Mouse (Mus musculus): ENCODE measurements at regions not wholly inside any gene's neighbourhood (a gene's known extent, or its start where the extent isn't known, plus 50 kb on each side); places are given as distances from the start of the nearest gene placed in this dataset.

GRCm38 (mm10) chr11:18752512-18752911 lies 266.3 kb downstream of the Meis1 start:
- Histone ChIP-seq H3K4me2 (ENCODE audit: low read length) (no peak overlapping the region), H3K4me1 (ENCODE audit: control insufficient read depth, insufficient read depth, low read length) (peaks cover 32% of the 10 kb centered on the region), H3K36me3 (ENCODE audit: control insufficient read depth, insufficient read depth, low read length) (no peaks in the 10 kb centered on the region), H3K9ac (ENCODE audit: low read depth, low read length) (no peak overlapping the region), H3K27me3 (ENCODE audit: control insufficient read depth, insufficient read depth, low read depth, low read length) (0 out of 2 replicates have a peak, but pooled peaks cover 3% of the 10 kb centered on the region), H3K9me3 (replicated peaks; ENCODE audit: control insufficient read depth, low read length, poor library complexity, severe bottlenecking) (no peaks in the 10 kb centered on the region), H3K27ac (ENCODE audit: low read length) (no peak overlapping the region), H3K4me3 (ENCODE audit: low read depth, low read length) (no peak overlapping the region)
- 46% methylated on average over 2 of the region's 2 CpGs for WGBS
- no peak for ATAC-seq

DNA sequence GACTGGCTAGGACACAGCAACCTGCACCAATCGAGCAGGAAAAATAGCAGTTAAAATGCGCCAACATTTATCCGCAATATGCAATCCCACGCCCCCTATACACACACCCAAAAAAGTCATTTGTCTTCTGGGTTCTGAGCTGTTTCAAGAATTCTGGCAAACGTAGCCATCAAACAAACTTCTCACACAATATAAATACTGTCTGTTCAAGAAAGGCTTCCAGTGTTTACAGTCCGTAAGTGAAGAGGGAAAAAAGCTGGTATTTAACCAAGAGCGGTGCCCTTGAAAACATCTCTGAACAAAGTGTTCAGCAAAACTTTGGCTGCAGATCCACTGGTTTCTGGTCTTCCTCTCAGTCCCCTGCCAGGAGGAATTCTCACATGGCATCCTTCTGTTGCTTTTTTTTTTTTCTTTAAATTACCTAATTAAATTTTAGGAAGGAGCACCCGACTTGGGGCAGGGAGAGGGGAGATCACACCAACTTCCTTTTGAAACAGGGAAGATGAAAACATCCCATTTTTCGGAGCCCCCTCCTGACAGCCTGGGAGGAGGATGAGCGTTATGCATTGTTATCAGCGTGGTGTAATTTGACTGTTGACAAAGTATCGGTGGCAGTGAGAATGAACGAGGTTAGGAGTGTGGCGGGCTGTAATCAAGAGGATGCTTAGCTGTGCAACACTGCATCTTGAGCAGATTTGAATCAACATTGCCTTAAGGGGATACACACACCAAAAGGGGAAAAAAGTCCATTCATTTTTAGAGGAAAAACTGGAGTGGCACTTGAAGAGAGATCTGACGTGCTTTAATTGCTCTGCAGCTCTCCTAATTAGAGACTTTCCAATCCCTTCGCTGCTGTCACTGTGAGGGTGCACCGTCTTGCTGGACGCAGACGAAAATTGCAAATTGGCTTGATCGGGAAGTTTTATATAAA lies 267.6 kb downstream of the Meis1 start:
- peak; percentile 34; the same call in 1 of the 2 replicates for ATAC-seq
- Histone ChIP-seq H3K9me3 (replicated peaks; ENCODE audit: control insufficient read depth, low read length, poor library complexity, severe bottlenecking) (no peaks in the 10 kb centered on the region), H3K27me3 (ENCODE audit: control insufficient read depth, insufficient read depth, low read depth, low read length) (0 out of 2 replicates have a peak, but pooled peaks cover 3% of the 10 kb centered on the region), H3K4me2 (ENCODE audit: low read length) (peak overlapping the region; percentile 46), H3K4me3 (ENCODE audit: low read depth, low read length) (peak overlapping the region; percentile 13), H3K9ac (ENCODE audit: low read depth, low read length) (no peak overlapping the region), H3K36me3 (ENCODE audit: control insufficient read depth, insufficient read depth, low read length) (no peaks in the 10 kb centered on the region), H3K27ac (ENCODE audit: low read length) (no peak overlapping the region), H3K4me1 (ENCODE audit: control insufficient read depth, insufficient read depth, low read length) (peaks cover 32% of the 10 kb centered on the region)
- 19% methylated on average over 20 of the region's 20 CpGs for WGBS

DNA sequence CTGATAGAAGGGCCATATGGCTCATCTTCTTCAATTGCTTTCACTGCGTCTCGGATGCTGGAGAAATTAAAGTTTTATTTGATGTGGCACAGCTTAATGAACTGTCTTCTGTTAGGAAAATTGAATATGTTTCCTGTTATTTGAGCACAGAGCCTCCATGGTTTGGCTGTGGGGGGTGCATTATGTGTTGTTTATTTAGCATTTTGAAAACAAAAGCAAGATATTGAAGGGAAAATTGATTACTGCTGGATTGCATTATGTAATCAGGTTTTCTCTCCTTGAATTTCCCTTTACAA lies 268.8 kb downstream of the Meis1 start:
- Histone ChIP-seq H3K27me3 (ENCODE audit: control insufficient read depth, insufficient read depth, low read depth, low read length) (0 out of 2 replicates have a peak, but pooled peaks cover 3% of the 10 kb centered on the region), H3K36me3 (ENCODE audit: control insufficient read depth, insufficient read depth, low read length) (no peaks in the 10 kb centered on the region)

GRCm38 (mm10) chr11:18749265-18750079 lies 269.3 kb downstream of the Meis1 start:
- Histone ChIP-seq H3K4me1 (ENCODE audit: control insufficient read depth, insufficient read depth, low read length) (peaks cover 30% of the 10 kb centered on the region), H3K4me2 (ENCODE audit: low read length) (no peak overlapping the region), H3K9me3 (replicated peaks; ENCODE audit: control insufficient read depth, low read length, poor library complexity, severe bottlenecking) (no peaks in the 10 kb centered on the region), H3K9ac (ENCODE audit: low read depth, low read length) (no peak overlapping the region), H3K36me3 (ENCODE audit: control insufficient read depth, insufficient read depth, low read length) (no peaks in the 10 kb centered on the region), H3K27me3 (ENCODE audit: control insufficient read depth, insufficient read depth, low read depth, low read length) (0 out of 2 replicates have a peak, but pooled peaks cover 3% of the 10 kb centered on the region), H3K4me3 (ENCODE audit: low read depth, low read length) (no peak overlapping the region), H3K27ac (ENCODE audit: low read length) (no peak overlapping the region)
- 35% methylated on average over 9 of the region's 9 CpGs for WGBS
- ATAC-seq: peak; percentile 25; the same call in 1 of the 2 replicates

More for the DNA sequence above, 268.8 kb downstream of the Meis1 start:
- H3K9me3 ChIP-seq (replicated peaks; ENCODE audit: control insufficient read depth, low read length, poor library complexity, severe bottlenecking): no peaks in the 10 kb centered on the region
- no peak for ATAC-seq
- H3K27ac ChIP-seq (ENCODE audit: low read length): no peak overlapping the region
- no peak overlapping the region for H3K4me2 ChIP-seq (ENCODE audit: low read length)
- peaks cover 32% of the 10 kb centered on the region for H3K4me1 ChIP-seq (ENCODE audit: control insufficient read depth, insufficient read depth, low read length)
- WGBS: 53% methylated on average over 2 of the region's 2 CpGs
- no peak overlapping the region for H3K4me3 ChIP-seq (ENCODE audit: low read depth, low read length)
- no peak overlapping the region for H3K9ac ChIP-seq (ENCODE audit: low read depth, low read length)

- no peak overlapping the region for H3K4me2 ChIP-seq (ENCODE audit: low read length)
- H3K9me3 ChIP-seq (replicated peaks; ENCODE audit: control insufficient read depth, low read length, poor library complexity, severe bottlenecking): no peaks in the 10 kb centered on the region
- H3K9ac ChIP-seq (ENCODE audit: low read depth, low read length): no peak overlapping the region
- no peak overlapping the region for H3K27ac ChIP-seq (ENCODE audit: low read length)
- peak; percentile 40; the same call in 1 of the 2 replicates for ATAC-seq
- WGBS: 18% methylated on average over 7 of the region's 7 CpGs
- no peak overlapping the region for H3K4me3 ChIP-seq (ENCODE audit: low read depth, low read length)
- H3K36me3 ChIP-seq (ENCODE audit: control insufficient read depth, insufficient read depth, low read length): no peaks in the 10 kb centered on the region
- H3K4me1 ChIP-seq (ENCODE audit: control insufficient read depth, insufficient read depth, low read length): peaks cover 26% of the 10 kb centered on the region
- 0 out of 2 replicates have a peak, but pooled peaks cover 3% of the 10 kb centered on the region for H3K27me3 ChIP-seq (ENCODE audit: control insufficient read depth, insufficient read depth, low read depth, low read length)
Measured at GRCm38 (mm10) chr11:18747871-18748461, 270.8 kb downstream of the Meis1 start.

DNA sequence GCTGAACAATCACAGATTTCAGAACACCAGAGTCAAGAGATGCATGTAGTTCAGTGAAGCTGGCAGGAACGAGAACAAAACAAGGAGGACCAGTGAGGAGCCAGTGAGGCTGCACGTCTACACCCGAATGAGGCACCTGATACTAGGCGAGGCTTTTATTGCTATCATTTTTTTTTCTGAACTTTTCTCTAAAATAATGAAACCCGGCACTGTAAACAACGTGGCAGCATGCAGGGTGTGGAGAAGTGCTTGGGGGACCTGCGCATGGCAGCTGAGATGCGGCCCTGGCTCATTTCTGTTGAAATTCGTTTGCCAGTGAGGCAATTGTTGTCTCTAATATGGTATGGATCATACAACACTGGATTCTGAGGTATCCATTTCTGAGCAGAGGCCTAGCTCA lies 271.4 kb downstream of the Meis1 start:
- Histone ChIP-seq H3K9me3 (replicated peaks; ENCODE audit: control insufficient read depth, low read length, poor library complexity, severe bottlenecking) (no peaks in the 10 kb centered on the region), H3K4me3 (ENCODE audit: low read depth, low read length) (no peak overlapping the region), H3K4me2 (ENCODE audit: low read length) (no peak overlapping the region), H3K27ac (ENCODE audit: low read length) (no peak overlapping the region), H3K36me3 (ENCODE audit: control insufficient read depth, insufficient read depth, low read length) (no peaks in the 10 kb centered on the region), H3K27me3 (ENCODE audit: control insufficient read depth, insufficient read depth, low read depth, low read length) (0 out of 2 replicates have a peak, but pooled peaks cover 3% of the 10 kb centered on the region), H3K9ac (ENCODE audit: low read depth, low read length) (no peak overlapping the region), H3K4me1 (ENCODE audit: control insufficient read depth, insufficient read depth, low read length) (peaks cover 26% of the 10 kb centered on the region)
- WGBS: 60% methylated on average over 9 of the region's 9 CpGs
- ATAC-seq: no peak

DNA sequence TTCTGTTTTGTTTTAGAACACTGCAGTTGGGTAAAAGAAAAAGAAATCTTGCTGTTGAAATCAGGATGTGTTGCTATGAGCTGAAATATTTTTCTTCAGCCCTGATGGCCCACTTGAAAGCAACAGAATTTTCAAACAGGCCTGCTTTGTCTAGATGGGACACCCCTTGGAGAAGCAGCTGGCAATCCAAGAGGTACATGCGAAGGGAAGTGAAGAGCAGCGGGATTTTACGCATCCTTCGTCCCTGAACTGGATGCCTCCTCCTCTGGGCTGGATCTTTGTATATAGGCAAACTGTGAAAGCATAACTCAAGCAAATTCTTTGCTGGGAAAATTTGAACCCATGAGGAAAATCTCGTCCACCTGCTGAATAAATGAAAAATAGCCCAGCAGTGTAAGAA lies 272.3 kb downstream of the Meis1 start:
- Histone ChIP-seq H3K4me3 (ENCODE audit: low read depth, low read length) (no peak overlapping the region), H3K27me3 (ENCODE audit: control insufficient read depth, insufficient read depth, low read depth, low read length) (0 out of 2 replicates have a peak, but pooled peaks cover 3% of the 10 kb centered on the region), H3K4me2 (ENCODE audit: low read length) (no peak overlapping the region), H3K36me3 (ENCODE audit: control insufficient read depth, insufficient read depth, low read length) (no peaks in the 10 kb centered on the region), H3K9me3 (replicated peaks; ENCODE audit: control insufficient read depth, low read length, poor library complexity, severe bottlenecking) (no peaks in the 10 kb centered on the region), H3K27ac (ENCODE audit: low read length) (no peak overlapping the region), H3K9ac (ENCODE audit: low read depth, low read length) (no peak overlapping the region), H3K4me1 (ENCODE audit: control insufficient read depth, insufficient read depth, low read length) (peaks cover 23% of the 10 kb centered on the region)
- 40% methylated on average over 5 of the region's 5 CpGs for WGBS
- ATAC-seq: no peak

DNA sequence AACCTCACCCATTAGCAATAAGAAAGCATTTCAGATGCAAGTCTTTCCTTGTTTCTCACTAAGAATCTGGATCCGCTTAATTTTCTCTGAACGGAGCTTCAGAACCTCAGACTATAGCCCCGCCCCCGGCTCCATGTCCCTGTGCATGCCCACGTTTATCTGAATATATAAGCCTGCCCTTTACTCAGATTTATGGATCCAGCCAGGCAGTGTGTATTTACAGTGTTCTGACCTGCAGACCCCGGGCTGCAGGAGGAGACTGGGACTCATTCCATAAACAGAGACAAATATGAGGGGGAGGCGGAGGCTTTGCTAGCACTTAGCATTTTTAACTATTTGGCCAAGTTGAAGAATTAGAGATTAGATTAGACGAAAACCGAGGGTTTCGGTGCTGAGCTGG lies 272.9 kb downstream of the Meis1 start:
- Histone ChIP-seq H3K27me3 (ENCODE audit: control insufficient read depth, insufficient read depth, low read depth, low read length) (0 out of 2 replicates have a peak, but pooled peaks cover 3% of the 10 kb centered on the region), H3K4me1 (ENCODE audit: control insufficient read depth, insufficient read depth, low read length) (peaks cover 19% of the 10 kb centered on the region), H3K9me3 (replicated peaks; ENCODE audit: control insufficient read depth, low read length, poor library complexity, severe bottlenecking) (no peaks in the 10 kb centered on the region), H3K4me2 (ENCODE audit: low read length) (no peak overlapping the region), H3K36me3 (ENCODE audit: control insufficient read depth, insufficient read depth, low read length) (no peaks in the 10 kb centered on the region), H3K27ac (ENCODE audit: low read length) (no peak overlapping the region), H3K4me3 (ENCODE audit: low read depth, low read length) (no peak overlapping the region), H3K9ac (ENCODE audit: low read depth, low read length) (no peak overlapping the region)
- WGBS: 63% methylated on average over 10 of the region's 10 CpGs
- no peak for ATAC-seq

Measured in midbrain, embryonic 16.5 days (tissue).